ENCODE assay signal across 12 mouse cellular contexts in the genomic region with DNA sequence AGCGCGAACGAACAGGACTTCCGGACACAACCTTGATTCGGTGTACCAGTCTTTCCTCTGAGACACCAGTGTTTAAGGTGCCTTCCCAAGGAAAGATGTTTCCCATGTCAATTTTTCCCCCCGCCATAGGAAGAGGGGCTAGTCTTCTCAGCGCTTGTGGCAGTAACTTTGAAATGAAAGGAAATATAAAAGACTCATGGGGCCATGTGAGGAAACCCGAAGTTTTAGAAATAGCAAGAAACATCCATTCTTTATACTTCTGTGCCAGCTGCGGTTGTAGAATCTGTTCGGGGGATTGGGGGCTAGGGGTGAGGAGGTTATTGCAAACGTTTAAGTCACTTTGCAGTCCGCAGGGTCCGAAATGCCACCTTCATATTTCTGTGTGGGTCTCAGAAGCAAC. TPM values are rescaled to one million over a fixed set of nuclear protein-coding genes. Genes with fewer than 3 reads are reported as not detected.
A peak's percentile ranks its signal among the peaks of the same experiment; 100 is the strongest.
DNase-seq lines count a peak whose midpoint lies in the region; ATAC-seq lines count a peak whose summit lies in the region.
"Had no signal": no experiment of that assay in that cellular context is flagged by ENCODE, and none has a peak within 500 bp of the region (broad histone marks: within the 10 kb centered on the region; RNA-seq: fewer than 3 reads in every experiment).

No protein-coding gene starts in this region.

- no peak for DNase-seq in heart, postnatal 36 days
- no peak for DNase-seq in embryonic facial prominence, embryonic 10.5 days (ENCODE audit: low spot score)
- no peak for DNase-seq in urinary bladder, postnatal 14 days (ENCODE audit: low spot score)
- no peak for DNase-seq in gastrocnemius, postnatal 10 days
- DNase-seq: cerebellum, adult 11 months; kidney, adult 2 months had no signal

- intact Hi-C loops in heart, postnatal 36 days (cut with DNase I): no loop called here

- H3K27ac ChIP-seq in heart, embryonic 16.5 days (ENCODE audit: low read length): no peak overlapping the region
- H3K27ac ChIP-seq in embryonic facial prominence, embryonic 10.5 days (replicated peaks): no peak overlapping the region
- no peak overlapping the region for H3K27ac ChIP-seq in hindbrain, embryonic 15.5 days (replicated peaks)
- H3K27ac ChIP-seq in midbrain, embryonic 13.5 days: no peak overlapping the region
- H3K27ac ChIP-seq: macrophage had no signal

- peak overlapping the region; percentile 64 for H3K4me2 ChIP-seq in heart, embryonic 16.5 days (ENCODE audit: low read depth, low read length)
- peak overlapping the region; percentile 42 for H3K4me2 ChIP-seq in hindbrain, embryonic 15.5 days
- H3K4me2 ChIP-seq in midbrain, embryonic 13.5 days (replicated peaks): peak overlapping the region; percentile 23; the same call in 1 of the 2 replicates

- H3K4me3 ChIP-seq in heart, embryonic 16.5 days (ENCODE audit: low read length): peak overlapping the region; percentile 29
- peak overlapping the region; percentile 54 for H3K4me3 ChIP-seq in embryonic facial prominence, embryonic 10.5 days
- H3K4me3 ChIP-seq in hindbrain, embryonic 15.5 days: peak overlapping the region; percentile 12; the same call in 1 of the 2 replicates
- H3K4me3 ChIP-seq in midbrain, embryonic 13.5 days (replicated peaks): no peak overlapping the region

- H3K4me1 ChIP-seq in heart, embryonic 16.5 days (ENCODE audit: control insufficient read depth, insufficient read depth, low read length): 0 out of 2 replicates have a peak, but pooled peaks cover 5% of the 10 kb centered on the region
- peaks cover 12% of the 10 kb centered on the region for H3K4me1 ChIP-seq in embryonic facial prominence, embryonic 10.5 days
- 0 out of 2 replicates have a peak, but pooled peaks cover 4% of the 10 kb centered on the region for H3K4me1 ChIP-seq in hindbrain, embryonic 15.5 days (replicated peaks)
- H3K4me1 ChIP-seq in midbrain, embryonic 13.5 days (replicated peaks): no peaks in the 10 kb centered on the region

- no peaks in the 10 kb centered on the region for H3K27me3 ChIP-seq in heart, embryonic 16.5 days (ENCODE audit: control insufficient read depth, insufficient read depth, low read length)
- H3K27me3 ChIP-seq in embryonic facial prominence, embryonic 10.5 days (replicated peaks; ENCODE audit: low read depth, poor library complexity, severe bottlenecking): peaks cover 29% of the 10 kb centered on the region
- peaks cover 33% of the 10 kb centered on the region; the same call in 1 of the 2 replicates for H3K27me3 ChIP-seq in hindbrain, embryonic 15.5 days
- H3K27me3 ChIP-seq in midbrain, embryonic 13.5 days: peaks cover 22% of the 10 kb centered on the region

- H3K36me3 ChIP-seq in heart, embryonic 16.5 days (ENCODE audit: control insufficient read depth, insufficient read depth): no peaks in the 10 kb centered on the region
- H3K36me3 ChIP-seq in embryonic facial prominence, embryonic 10.5 days (replicated peaks): no peaks in the 10 kb centered on the region
- no peaks in the 10 kb centered on the region for H3K36me3 ChIP-seq in hindbrain, embryonic 15.5 days
- H3K36me3 ChIP-seq in midbrain, embryonic 13.5 days: no peaks in the 10 kb centered on the region

- whole genome bisulfite sequencing in heart, embryonic 16.5 days: 18% methylated on average over 13 of the region's 13 CpGs
- 19% methylated on average over 13 of the region's 13 CpGs for WGBS in embryonic facial prominence, embryonic 10.5 days
- 24% methylated on average over 13 of the region's 13 CpGs for whole genome bisulfite sequencing in hindbrain, embryonic 15.5 days
- 19% methylated on average over 13 of the region's 13 CpGs for whole genome bisulfite sequencing in midbrain, embryonic 13.5 days

- H3K9ac ChIP-seq in heart, embryonic 16.5 days (ENCODE audit: low read length): no peak overlapping the region
- no peak overlapping the region for H3K9ac ChIP-seq in hindbrain, embryonic 15.5 days
- no peak overlapping the region for H3K9ac ChIP-seq in midbrain, embryonic 13.5 days (replicated peaks)

- ATAC-seq in heart, embryonic 16.5 days (replicated peaks; ENCODE audit: extremely low read depth, insufficient read depth, low FRiP score): no peak
- ATAC-seq in hindbrain, embryonic 15.5 days (ENCODE audit: low FRiP score, low read depth): no peak
- ATAC-seq in midbrain, embryonic 13.5 days: no peak
- ATAC-seq in cerebellum, adult (ENCODE audit: insufficient number of reproducible peaks, low FRiP score, low TSS enrichment): no peak

- peaks cover 5% of the 10 kb centered on the region; the same call in 1 of the 2 replicates for H3K9me3 ChIP-seq in heart, embryonic 16.5 days (replicated peaks; ENCODE audit: control insufficient read depth, low read length)
- H3K9me3 ChIP-seq in embryonic facial prominence, embryonic 10.5 days: 0 out of 2 replicates have a peak, but pooled peaks cover 3% of the 10 kb centered on the region
- H3K9me3 ChIP-seq in hindbrain, embryonic 15.5 days: no peaks in the 10 kb centered on the region
- no peaks in the 10 kb centered on the region for H3K9me3 ChIP-seq in midbrain, embryonic 13.5 days

RNA-seq across cellular contexts. Expression of a gene that starts 49.3 kb away (rescaled TPM):
- polyA plus RNA-seq in heart, embryonic 16.5 days (2015; fragmentation: Nextera tagmentation; extraction: Ambion mirVana): not detected in 2 replicates
- total RNA-seq in heart, postnatal 36 days (2021): not detected
- polyA plus RNA-seq in embryonic facial prominence, embryonic 10.5 days (2016; fragmentation: Nextera tagmentation; extraction: Ambion mirVana): not detected in 2 replicates
- not detected in 2 replicates for polyA plus RNA-seq in hindbrain, embryonic 15.5 days (2015; fragmentation: Nextera tagmentation; extraction: Ambion mirVana)
- polyA plus RNA-seq in midbrain, embryonic 13.5 days (2015; fragmentation: Nextera tagmentation; extraction: Ambion mirVana): not detected in 2 replicates
- total RNA-seq in gastrocnemius, postnatal 10 days (2021): not detected
- polyA plus RNA-seq: kidney, adult 2 months; macrophage; spleen, adult 2 months had no signal
